Mouse (Mus musculus): ENCODE measurements around the gene Pold4.

The Pold4 gene

GRCm38 (mm10) chr19:4231253-4232185, at the start of gene Pold4:
TSS of gene Pold4 (plus strand) at chr19:4231899.
- peak; percentile 99 for DNase-seq

- no peak for DNase-seq
Observed at GRCm38 (mm10) chr19:4183689-4184088, 48.0 kb upstream of the Pold4 start.

- DNase-seq, result no peak
Observed at GRCm38 (mm10) chr19:4184976-4185975, 46.4 kb upstream of the Pold4 start.

GRCm38 (mm10) chr19:4187303-4187702, 44.4 kb upstream of the Pold4 start:
- no peak for DNase-seq

GRCm38 (mm10) chr19:4189051-4189620, 42.6 kb upstream of the Pold4 start:
- no peak for DNase-seq

GRCm38 (mm10) chr19:4190831-4191334, 40.8 kb upstream of the Pold4 start, which contains the start of gene Tbc1d10c:
TSS of gene Tbc1d10c (minus strand) at chr19:4191284.
- peak; percentile 40 for DNase-seq

GRCm38 (mm10) chr19:4191528-4192250, 40.0 kb upstream of the Pold4 start, which contains the start of gene Ppp1ca:
TSS of gene Ppp1ca (plus strand) at chr19:4192065.
- DNase-seq, result peak; percentile 97

GRCm38 (mm10) chr19:4192251-4192985, 39.3 kb upstream of the Pold4 start:
- no peak for DNase-seq

GRCm38 (mm10) chr19:4193129-4193528, 38.6 kb upstream of the Pold4 start:
- DNase-seq, result no peak

GRCm38 (mm10) chr19:4194021-4194724, 37.5 kb upstream of the Pold4 start:
- DNase-seq, result no peak

GRCm38 (mm10) chr19:4194776-4195650, 36.7 kb upstream of the Pold4 start:
- no peak for DNase-seq

GRCm38 (mm10) chr19:4196048-4196447, 35.7 kb upstream of the Pold4 start:
- DNase-seq, result no peak

GRCm38 (mm10) chr19:4196548-4196947, 35.2 kb upstream of the Pold4 start:
- no peak for DNase-seq

GRCm38 (mm10) chr19:4197180-4197579, 34.5 kb upstream of the Pold4 start:
- DNase-seq, result no peak

- peak; percentile 97 for DNase-seq
Observed at GRCm38 (mm10) chr19:4201291-4201909, 30.3 kb upstream of the Pold4 start, which contains the start of gene Rad9a. TSS of gene Rad9a (minus strand) at chr19:4201662.

- no peak for DNase-seq
Observed at GRCm38 (mm10) chr19:4202149-4202548, 29.6 kb upstream of the Pold4 start.

GRCm38 (mm10) chr19:4203148-4203547, 28.6 kb upstream of the Pold4 start:
- DNase-seq, result no peak

- no peak for DNase-seq
Observed at GRCm38 (mm10) chr19:4203604-4204326, 27.9 kb upstream of the Pold4 start.
